ENCODE assay signal across 9 mouse cellular contexts in genomic region chr5:125040128-125040584, GRCm38 (mm10). TPM values are rescaled to one million over a fixed set of nuclear protein-coding genes. Genes with fewer than 3 reads are reported as not detected.
A peak's percentile ranks its signal among the peaks of the same experiment; 100 is the strongest.
DNase-seq lines count a peak whose midpoint lies in the region; ATAC-seq and TF ChIP-seq lines count a peak whose summit lies in the region.
"Had no signal": no experiment of that assay in that cellular context is flagged by ENCODE, and none has a peak within 500 bp of the region (broad histone marks: within the 10 kb centered on the region; RNA-seq: fewer than 3 reads in every experiment).

No protein-coding gene starts in this region.

- no peak for TF ChIP-seq CTCF in intestine, postnatal 0 days (IDR thresholded peaks at IDR 0.05; ENCODE audit: low read depth)
- TF ChIP-seq CTCF in olfactory bulb, adult 2 months (IDR thresholded peaks at IDR 0.05; ENCODE audit: insufficient read depth, low read depth, low read length), result no peak

- WGBS in hindbrain, embryonic 13.5 days, result 59% methylated on average over 5 of the region's 5 CpGs
- WGBS in hindbrain, embryonic 10.5 days, result 82% methylated on average over 5 of the region's 5 CpGs
- WGBS in intestine, postnatal 0 days, result 56% methylated on average over 5 of the region's 5 CpGs
- WGBS in olfactory bulb, adult 2 months, result 48% methylated on average over 5 of the region's 5 CpGs

- intact Hi-C loops in left cerebral cortex, postnatal 25 days (cut with DNase I), result no loop called here

- H3K27me3 ChIP-seq in hindbrain, embryonic 13.5 days, result no peaks in the 10 kb centered on the region
- H3K27me3 ChIP-seq in hindbrain, embryonic 10.5 days (ENCODE audit: insufficient read depth, poor library complexity, severe bottlenecking), result no peaks in the 10 kb centered on the region
- H3K27me3 ChIP-seq in intestine, postnatal 0 days (replicated peaks; ENCODE audit: control insufficient read depth, insufficient read depth, low read length), result no peaks in the 10 kb centered on the region

- peaks cover 37% of the 10 kb centered on the region for H3K4me1 ChIP-seq in hindbrain, embryonic 13.5 days (replicated peaks)
- H3K4me1 ChIP-seq in hindbrain, embryonic 10.5 days (replicated peaks), result peaks cover 32% of the 10 kb centered on the region
- H3K4me1 ChIP-seq in intestine, postnatal 0 days (replicated peaks; ENCODE audit: control insufficient read depth, insufficient read depth, low read length), result no peaks in the 10 kb centered on the region
- H3K4me1 ChIP-seq in olfactory bulb, adult 2 months (ENCODE audit: control insufficient read depth, insufficient read depth, low read length), result peaks cover 89% of the 10 kb centered on the region

- DNase-seq in hindbrain, embryonic 10.5 days (ENCODE audit: low spot score), result no peak
- DNase-seq in adrenal gland, adult 2 months, result peak; percentile 91
- peak; percentile 85 for DNase-seq in gastrocnemius, postnatal 10 days
- no peak for DNase-seq in left cerebral cortex, postnatal 25 days (ENCODE audit: low spot score in 2 of 2)
- no peak for DNase-seq in thymus, postnatal 0 days (ENCODE audit: low spot score)

- no peak overlapping the region for H3K4me3 ChIP-seq in hindbrain, embryonic 13.5 days
- H3K4me3 ChIP-seq in hindbrain, embryonic 10.5 days, result no peak overlapping the region
- H3K4me3 ChIP-seq in intestine, postnatal 0 days (ENCODE audit: low read depth, low read length), result no peak overlapping the region
- no peak overlapping the region for H3K4me3 ChIP-seq in olfactory bulb, adult 2 months (ENCODE audit: insufficient read depth, low read depth, low read length)
- H3K4me3 ChIP-seq: megakaryocyte, embryonic 14.5 days had no signal

- H3K4me2 ChIP-seq in hindbrain, embryonic 13.5 days, result no peak overlapping the region
- H3K4me2 ChIP-seq in intestine, postnatal 0 days (replicated peaks; ENCODE audit: low read depth), result no peak overlapping the region

- no peak for ATAC-seq in hindbrain, embryonic 13.5 days (ENCODE audit: low FRiP score)
- no peak for ATAC-seq in intestine, postnatal 0 days

- H3K27ac ChIP-seq in hindbrain, embryonic 13.5 days, result peak overlapping the region; percentile 30; the same call in 1 of the 2 replicates
- no peak overlapping the region for H3K27ac ChIP-seq in hindbrain, embryonic 10.5 days
- H3K27ac ChIP-seq in intestine, postnatal 0 days (ENCODE audit: low read depth, low read length), result 0 out of 2 replicates have a peak overlapping the region, but pooled peaks have one; percentile 7
- peak overlapping the region; percentile 10; the same call in 1 of the 2 replicates for H3K27ac ChIP-seq in olfactory bulb, adult 2 months (ENCODE audit: insufficient read depth, low read depth, low read length)

- H3K9ac ChIP-seq in hindbrain, embryonic 13.5 days, result no peak overlapping the region
- H3K9ac ChIP-seq in intestine, postnatal 0 days (ENCODE audit: low read depth, low read length), result no peak overlapping the region

- peaks cover 85% of the 10 kb centered on the region for H3K36me3 ChIP-seq in hindbrain, embryonic 13.5 days
- peaks cover 97% of the 10 kb centered on the region for H3K36me3 ChIP-seq in hindbrain, embryonic 10.5 days
- H3K36me3 ChIP-seq in intestine, postnatal 0 days (ENCODE audit: control insufficient read depth, insufficient read depth), result peaks cover 72% of the 10 kb centered on the region

- no peaks in the 10 kb centered on the region for H3K9me3 ChIP-seq in hindbrain, embryonic 13.5 days
- H3K9me3 ChIP-seq in hindbrain, embryonic 10.5 days, result no peaks in the 10 kb centered on the region
- H3K9me3 ChIP-seq in intestine, postnatal 0 days (ENCODE audit: control insufficient read depth), result no peaks in the 10 kb centered on the region
- H3K9me3 ChIP-seq: megakaryocyte, embryonic 14.5 days had no signal

- TF ChIP-seq POLR2A in olfactory bulb, adult 2 months (IDR thresholded peaks at IDR 0.05; ENCODE audit: insufficient read depth, low read depth, low read length), result no peak

RNA-seq across cellular contexts. Expression of gene Rflna, which starts 37.1 kb away (rescaled TPM):
- polyA plus RNA-seq in hindbrain, embryonic 13.5 days (2015; fragmentation: Nextera tagmentation; extraction: Ambion mirVana), result 5.9 and 8.3 TPM in 2 replicates
- polyA plus RNA-seq in hindbrain, embryonic 10.5 days (2016; fragmentation: Nextera tagmentation; extraction: Ambion mirVana), result 4.3 and 7.7 TPM in 2 replicates
- total RNA-seq in adrenal gland, adult 2 months (2021), result 1 to 10 TPM; 4.6 to 5.6 TPM
- polyA plus RNA-seq in adrenal gland, adult 2 months (2012; rRNA removed), result 18.7 and 21.1 TPM in 2 replicates
- total RNA-seq in gastrocnemius, postnatal 10 days (2021), result 1 to 10 TPM; 1.6 to 2.3 TPM
- polyA plus RNA-seq in intestine, postnatal 0 days (2015; fragmentation: Nextera tagmentation; extraction: Ambion mirVana), result 1.5 and 1.7 TPM in 2 replicates
- polyA plus RNA-seq in olfactory bulb, adult 2 months (2012; ENCODE audit: insufficient read depth, insufficient read length, low replicate concordance, missing spikeins), result not detected in 2 replicates
- total RNA-seq in left cerebral cortex, postnatal 25 days (2021), result 1 to 10 TPM in 1 of 2 experiments, under 1 TPM in 1; 0.87 to 1.0 TPM
- polyA plus RNA-seq in thymus, postnatal 0 days (2015; fragmentation: Nextera tagmentation; extraction: Ambion mirVana), result 0.51 and 0.61 TPM in 2 replicates

Comparison
In these comparisons a context has a peak if more than half of its experiments do, and no peak if none do; other contexts are left out.
1. DNase-seq: peak in adrenal gland, adult 2 months (single experiment) and gastrocnemius, postnatal 10 days (single experiment); none in hindbrain, embryonic 10.5 days (single experiment), left cerebral cortex, postnatal 25 days (0 of 2) and thymus, postnatal 0 days (single experiment).